Mouse (Mus musculus) midbrain, embryonic 11.5 days (tissue): ENCODE measurements around the gene Vmn2r110. TPM values are rescaled to one million over a fixed set of nuclear protein-coding genes. Genes with fewer than 3 reads are reported as not detected.

Experiments used
- ATAC-seq: fragments of 200-750 bp; cut with Nextera tagmentation; 2 replicates; pipeline ENCODE4 v1.8.0; 2017; ENCODE audit warnings: moderate TSS enrichment, moderate library complexity; ENCODE audit not compliant: low FRiP score
- DNase-seq: peaks from one replicate; pipeline ENCODE4 v3.0.0; 2015; ENCODE audit warnings: low spot score; ENCODE audit errors: missing footprints
- H3K27ac ChIP-seq: fragments of 300-500 bp; sonication (generic); 2 replicates; pipeline ENCODE4 v1.5.1; 2014; ENCODE audit warnings: low read depth, low read length
- H3K27me3 ChIP-seq: fragments of 300-500 bp; sonication (generic); 2 replicates; pipeline ENCODE4 v1.6.1; 2014; ENCODE audit warnings: mild to moderate bottlenecking, low read length, moderate library complexity, mixed read lengths; ENCODE audit not compliant: control insufficient read depth, insufficient read depth
- H3K36me3 ChIP-seq: fragments of 300-500 bp; sonication (generic); 2 replicates; pipeline ENCODE4 v1.6.1; 2014; ENCODE audit warnings: mild to moderate bottlenecking, low read length, moderate library complexity, mixed read lengths; ENCODE audit not compliant: control insufficient read depth, insufficient read depth
- H3K4me1 ChIP-seq: fragments of 300-500 bp; sonication (generic); 2 replicates; pipeline ENCODE4 v1.6.1; 2014; ENCODE audit warnings: low read length; ENCODE audit not compliant: control insufficient read depth, insufficient read depth
- H3K4me2 ChIP-seq: fragments of 300-500 bp; sonication (generic); 2 replicates; pipeline ENCODE4 v1.6.1; 2014; ENCODE audit warnings: mild to moderate bottlenecking, moderate library complexity
- H3K4me3 ChIP-seq: fragments of 300-500 bp; sonication (generic); 2 replicates; pipeline ENCODE4 v1.5.1; 2014; ENCODE audit warnings: low read depth, low read length
- H3K9ac ChIP-seq: fragments of 300-500 bp; sonication (generic); 2 replicates; pipeline ENCODE4 v1.6.1; 2014; ENCODE audit warnings: low read length
- H3K9me3 ChIP-seq: fragments of 300-500 bp; sonication (generic); 2 replicates; pipeline ENCODE4 v1.6.1; 2016; ENCODE audit warnings: low read length; ENCODE audit not compliant: control insufficient read depth
- WGBS: fragments of 180-500 bp; shearing (Covaris S2); extraction: QIAGEN DNeasy Blood & Tissue Kit; methylation state at CpG from one replicate; pipeline ENCODE4 v1.1.7; 2014; 5-methylcytosine and 5-hydroxymethylcytosine counted together
- polyA plus RNA-seq: library from polyadenylated mRNA; unstranded; fragments of >200 nt; fragmentation: Nextera tagmentation; extraction: Ambion mirVana; gene quantifications from 2 replicates; pipeline ENCODE4 v1.2.1, GENCODE M21; 2014

Gene Vmn2r110
- polyA plus RNA-seq, result 0.04 and 0.07 TPM in 2 replicates

DNA sequence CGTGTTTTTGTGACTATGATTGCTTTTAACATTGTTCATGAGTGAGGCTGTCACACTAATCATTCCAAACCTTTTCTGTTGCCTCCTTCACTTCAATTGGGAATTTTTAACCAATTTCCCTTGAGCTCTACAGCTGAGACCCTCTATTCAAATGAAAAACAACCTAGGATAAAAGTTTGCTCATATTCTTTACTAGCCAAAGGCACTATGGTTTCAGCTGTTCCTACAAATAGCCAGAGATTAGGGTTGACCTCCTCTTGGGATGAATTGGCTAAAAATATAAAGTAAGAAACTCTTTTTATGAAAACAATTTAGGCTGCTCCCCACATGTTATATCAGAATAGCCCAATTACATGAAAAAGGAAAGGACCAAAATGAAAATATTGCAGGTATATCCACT, at the start of gene Vmn2r110:
Vmn2r110 (minus strand) TSS at position 101 of the 400 bp plus-strand sequence.
- no peak for DNase-seq
- Histone ChIP-seq H3K4me1 (no peaks in the 10 kb centered on the region), H3K36me3 (no peaks in the 10 kb centered on the region), H3K27ac (no peak within 1 kb of the TSS), H3K4me3 (no peak within 1 kb of the TSS), H3K9ac (no peak within 1 kb of the TSS), H3K27me3 (no peaks in the 10 kb centered on the region), H3K9me3 (no peaks in the 10 kb centered on the region; the same call in 1 of the 2 replicates), H3K4me2 (no peak within 1 kb of the TSS)
- 36% methylated on average over 1 of the region's 1 CpGs for WGBS
- no peak for ATAC-seq

DNA sequence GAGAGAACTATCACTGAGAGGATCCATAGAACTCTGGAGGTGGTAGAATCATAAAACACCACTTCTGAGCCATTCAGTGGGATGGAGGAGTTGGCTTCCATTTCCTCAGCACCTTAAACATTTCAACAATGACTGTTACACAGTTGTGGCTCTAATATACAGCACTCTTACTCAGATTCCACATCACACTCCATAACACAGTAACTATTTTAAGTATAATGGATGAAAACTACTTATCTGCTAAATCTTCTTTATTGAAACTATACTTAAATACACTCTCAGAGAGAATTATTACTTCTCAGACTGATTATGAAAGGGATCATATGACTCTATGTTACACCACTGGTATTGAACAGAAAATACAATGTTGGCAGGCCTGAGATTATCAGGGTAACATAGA, 28.6 kb upstream of the Vmn2r110 start, which contains the start of gene Fpr-rs3:
Fpr-rs3 (minus strand) TSS at position 101 of the 400 bp plus-strand sequence.
- Histone ChIP-seq H3K9ac (no peak within 1 kb of the TSS), H3K27ac (no peak within 1 kb of the TSS), H3K4me2 (no peak within 1 kb of the TSS), H3K36me3 (no peaks in the 10 kb centered on the region), H3K27me3 (no peaks in the 10 kb centered on the region), H3K9me3 (peaks cover 5% of the 10 kb centered on the region; the same call in 1 of the 2 replicates), H3K4me1 (no peaks in the 10 kb centered on the region), H3K4me3 (no peak within 1 kb of the TSS)
- no peak for ATAC-seq
- no peak for DNase-seq

DNA sequence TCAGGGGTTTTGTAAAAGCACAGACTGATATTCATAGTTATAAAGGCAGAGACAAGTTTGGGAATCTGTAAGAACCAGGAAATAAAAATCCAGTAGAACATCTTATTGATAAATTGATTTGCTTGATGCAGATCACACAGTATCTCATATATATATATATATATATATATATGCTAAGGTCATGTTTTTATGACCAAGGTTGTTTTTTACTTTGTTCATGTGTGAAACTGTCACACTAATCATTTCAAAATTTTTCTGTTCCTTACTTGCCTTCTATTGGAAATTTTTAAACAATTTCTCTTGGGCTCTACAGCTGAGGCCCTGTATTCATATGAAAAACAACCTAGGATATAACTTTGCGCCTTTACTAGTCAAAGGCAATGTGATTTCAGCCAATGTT, 31.6 kb downstream of the Vmn2r110 start, which contains the start of gene Vmn2r109:
Vmn2r109 (minus strand) TSS at position 101 of the 400 bp plus-strand sequence.
- 88% methylated on average over 1 of the region's 1 CpGs for WGBS
- no peak for DNase-seq
- no peak within 1 kb of the TSS for H3K27ac ChIP-seq

More for the DNA sequence above, 31.6 kb downstream of the Vmn2r110 start, which contains the start of gene Vmn2r109:
- H3K4me3 ChIP-seq, result no peak within 1 kb of the TSS
- no peaks in the 10 kb centered on the region for H3K9me3 ChIP-seq
- no peak within 1 kb of the TSS for H3K9ac ChIP-seq
- no peaks in the 10 kb centered on the region for H3K36me3 ChIP-seq
- H3K4me1 ChIP-seq, result no peaks in the 10 kb centered on the region
- no peak for ATAC-seq
- no peak within 1 kb of the TSS for H3K4me2 ChIP-seq
- no peaks in the 10 kb centered on the region for H3K27me3 ChIP-seq

Other genes starting within 250 kb of the Vmn2r110 start
- gene Vmn1r224, start 182.3 kb downstream of the Vmn2r110 start, polyA plus RNA-seq, result not detected in 2 replicates
- not detected in 2 replicates for gene Vmn2r108, start 115.1 kb downstream of the Vmn2r110 start, polyA plus RNA-seq
- not detected in 2 replicates for gene Vmn1r225, start 98.3 kb downstream of the Vmn2r110 start, polyA plus RNA-seq
- gene Vmn2r109, start 31.7 kb downstream of the Vmn2r110 start, polyA plus RNA-seq, result not detected in 2 replicates
- not detected in 2 replicates for gene Fpr-rs3, start 28.5 kb upstream of the Vmn2r110 start, polyA plus RNA-seq
- gene Vmn1r226, start 86.4 kb upstream of the Vmn2r110 start, polyA plus RNA-seq, result not detected in 2 replicates
- not detected in 2 replicates for gene Vmn1r227, start 133.4 kb upstream of the Vmn2r110 start, polyA plus RNA-seq
- not detected in 2 replicates for gene Vmn1r228, start 189.7 kb upstream of the Vmn2r110 start, polyA plus RNA-seq
- gene Vmn1r229, start 215.1 kb upstream of the Vmn2r110 start, polyA plus RNA-seq, result 0.01 TPM in 1 of 2 replicates, not detected in the other
- gene Vmn1r230, start 244.0 kb upstream of the Vmn2r110 start, polyA plus RNA-seq, result not detected in 2 replicates